Mouse (Mus musculus): ENCODE measurements around the gene Nudt13.
"Not testable (repeated sequence)": the region's sequence is repeated elsewhere in the genome, so short reads cannot be mapped to it uniquely, and the experiment has no call there.

The Nudt13 gene

GRCm38 (mm10) chr14:20294117-20294892 is at the start of gene Nudt13:
TSS of gene Nudt13 (plus strand) at chr14:20294697.
- peak; percentile 95 for DNase-seq

- no peak for DNase-seq
Measured at GRCm38 (mm10) chr14:20245318-20245717, 49.2 kb upstream of the Nudt13 start.

- no peak for DNase-seq
Measured at GRCm38 (mm10) chr14:20245861-20246260, 48.6 kb upstream of the Nudt13 start.

DNA sequence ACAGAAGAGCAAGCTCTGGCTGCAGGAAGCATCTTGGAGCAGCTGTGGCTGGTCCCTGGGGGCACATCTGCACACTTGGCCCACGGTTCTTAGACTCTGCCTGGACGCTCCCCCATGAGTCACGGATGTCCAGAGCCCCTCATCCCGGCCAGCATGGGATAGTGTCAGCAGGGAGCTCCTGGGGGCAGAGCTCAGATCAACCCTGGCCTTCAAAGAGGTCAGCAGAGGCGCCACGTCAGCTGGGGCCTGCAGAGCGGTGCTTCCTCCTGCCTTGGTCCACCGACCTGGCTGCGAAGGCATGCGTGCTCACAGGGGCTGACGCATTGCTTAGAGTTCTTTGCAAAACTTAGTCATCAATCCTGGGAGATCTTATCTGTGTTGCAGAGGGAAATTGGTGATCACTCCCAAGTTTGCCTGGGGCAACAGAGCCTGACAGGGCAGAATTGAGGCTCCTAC is 47.7 kb upstream of the Nudt13 start:
- DNase-seq: no peak

GRCm38 (mm10) chr14:20248001-20248400 is 46.5 kb upstream of the Nudt13 start:
- DNase-seq: no peak

DNA sequence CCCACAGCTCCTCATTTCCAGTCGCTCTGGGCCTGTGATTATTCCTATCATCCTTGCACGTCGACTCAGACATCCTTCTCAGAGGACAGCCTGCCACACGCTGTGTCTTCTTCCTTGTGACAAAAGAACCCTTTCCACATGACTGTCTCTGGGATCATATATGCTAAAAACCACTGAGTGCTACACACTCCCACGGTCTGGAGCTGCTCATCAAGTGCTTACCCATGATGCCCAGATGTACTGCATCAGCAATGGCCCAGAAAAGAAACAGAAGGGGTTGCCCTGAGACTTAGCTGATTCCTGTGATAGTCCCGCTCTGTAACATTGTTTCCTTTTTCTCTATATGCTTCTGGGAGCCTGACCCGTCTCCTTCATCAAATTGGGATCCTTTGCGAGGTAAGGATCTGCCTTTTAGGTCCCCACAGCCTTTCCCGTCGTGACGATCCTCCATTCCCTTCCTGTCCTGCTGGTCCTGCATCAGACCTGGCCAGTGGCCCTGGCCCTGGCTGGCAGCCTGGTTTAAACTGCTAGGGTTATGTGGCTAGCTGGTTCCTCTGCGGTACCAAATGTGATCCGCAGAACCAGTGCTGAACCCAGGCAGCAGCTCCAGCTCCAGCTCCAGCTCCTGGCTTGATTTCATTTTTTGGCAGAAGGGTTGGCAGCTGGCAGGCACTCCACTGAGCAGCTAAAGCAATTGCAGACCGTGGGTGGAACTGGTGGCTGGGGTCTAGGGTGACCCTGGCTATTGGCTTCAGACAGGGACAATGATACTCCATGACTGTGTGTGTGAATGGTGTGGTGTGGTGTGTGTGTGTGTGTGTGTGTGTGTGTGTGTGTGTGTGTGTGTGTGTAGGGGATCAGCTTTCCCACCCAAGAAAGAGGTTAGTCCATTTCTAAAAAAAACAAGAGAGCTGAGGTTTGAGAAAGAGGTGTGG is 44.0 kb upstream of the Nudt13 start:
- no peak for DNase-seq

DNA sequence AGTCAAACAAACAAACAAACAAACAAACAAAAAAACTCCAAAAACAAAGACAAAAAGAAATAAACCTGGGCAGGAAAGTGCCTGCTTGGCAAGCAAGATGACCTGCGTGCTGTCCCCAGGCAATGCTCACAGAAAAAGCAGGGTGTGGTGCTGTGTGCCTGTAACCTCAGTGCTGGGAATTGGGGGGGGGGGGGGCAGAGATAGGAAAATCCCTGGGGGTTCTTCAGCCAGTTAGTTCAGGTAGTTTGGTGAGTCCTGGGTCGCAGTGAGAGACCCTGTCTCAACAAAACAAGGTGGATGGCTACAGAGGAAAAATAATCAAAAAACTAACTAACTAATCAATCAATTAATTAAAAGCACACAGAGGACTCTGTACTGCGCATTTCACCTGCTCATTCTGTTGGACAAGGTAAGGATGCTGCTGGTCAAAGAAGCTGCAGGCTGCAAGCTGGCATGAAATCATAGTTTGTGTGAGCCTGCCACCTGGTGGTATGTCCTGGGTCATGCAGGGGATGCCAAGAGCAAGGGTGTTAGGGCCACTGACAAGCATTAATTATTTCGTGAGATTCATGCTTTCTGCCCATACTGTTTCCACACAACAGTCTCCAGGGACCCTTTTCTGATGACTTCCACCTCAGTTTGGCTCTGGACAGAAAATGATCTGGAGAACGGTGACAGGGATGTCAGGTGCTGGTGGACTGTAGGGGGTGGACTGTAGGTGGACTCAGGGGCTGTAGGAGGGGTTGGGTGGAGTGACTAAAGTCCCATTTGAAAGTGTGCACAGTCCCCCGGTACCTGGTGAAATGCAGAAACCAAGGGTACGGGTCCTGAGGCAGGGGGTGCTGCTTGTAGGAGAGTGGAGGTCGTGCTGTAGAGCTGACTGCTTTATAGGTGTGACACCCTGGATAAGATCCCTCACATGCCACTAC is 36.0 kb upstream of the Nudt13 start:
- DNase-seq: peak; percentile 86

DNA sequence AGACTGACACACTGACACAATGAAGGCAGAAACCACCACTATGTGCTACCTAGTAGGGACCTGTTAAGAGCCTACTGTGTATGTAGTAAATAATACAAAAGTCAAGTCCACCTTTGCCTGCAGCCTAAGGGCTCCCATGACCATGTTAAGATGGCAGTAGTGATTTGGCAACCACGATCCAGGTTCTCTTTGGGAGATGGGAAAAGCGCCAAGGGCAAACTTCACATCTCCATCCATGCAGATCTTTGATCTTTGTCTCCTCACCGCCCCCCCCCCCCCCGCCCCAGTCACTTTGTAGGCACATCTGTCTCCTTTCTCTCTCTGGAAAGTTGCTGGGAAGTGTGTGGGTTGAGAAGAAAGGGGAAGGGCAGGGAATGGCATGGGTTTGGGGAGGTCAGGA is 32.2 kb upstream of the Nudt13 start:
- peak; percentile 62 for DNase-seq

DNA sequence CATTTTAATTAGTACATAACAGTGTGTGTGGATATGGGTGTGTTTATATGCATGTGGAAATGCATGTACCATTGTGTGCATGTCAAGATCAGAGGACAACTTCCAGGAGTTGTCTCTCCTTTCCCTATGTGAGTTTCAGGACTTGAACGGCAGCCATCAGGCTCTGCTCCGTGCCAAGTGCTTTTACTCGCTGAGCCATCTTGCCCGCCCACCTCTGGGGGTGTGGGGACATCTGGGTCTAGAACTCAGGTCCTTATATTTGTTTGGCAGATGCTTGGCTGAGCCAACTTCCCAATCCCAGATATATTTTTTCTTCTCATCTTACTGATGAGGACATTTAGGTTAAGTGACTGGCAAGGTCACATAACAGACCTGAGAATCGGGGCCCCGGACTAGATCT is 26.1 kb upstream of the Nudt13 start:
- no peak for DNase-seq

- no peak for DNase-seq
Measured at GRCm38 (mm10) chr14:20269082-20269809, 25.3 kb upstream of the Nudt13 start, which contains the start of gene Kcnk16. TSS of gene Kcnk16 (minus strand) at chr14:20269199.

GRCm38 (mm10) chr14:20291391-20291790 is 3.1 kb upstream of the Nudt13 start:
- no peak for DNase-seq

DNA sequence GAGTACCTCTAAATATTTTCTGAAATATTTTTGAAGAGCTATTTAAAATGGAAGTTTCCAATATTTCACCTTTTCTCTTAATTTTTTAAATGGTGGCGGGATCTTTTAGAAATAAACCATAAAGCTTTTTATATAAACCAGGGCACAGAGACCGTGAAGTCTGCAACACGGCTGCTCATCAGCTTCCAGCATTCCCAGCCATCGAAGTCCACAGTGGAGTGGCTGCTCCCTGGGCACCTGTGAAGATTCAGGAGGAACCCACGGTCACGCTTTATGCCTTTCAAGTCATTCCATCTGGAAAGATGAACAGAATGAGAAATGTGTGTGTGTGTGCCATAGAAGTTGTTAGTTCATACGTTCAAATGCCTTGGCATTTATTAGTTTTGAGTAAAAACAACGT is 450 bp downstream of the Nudt13 start:
- DNase-seq: no peak

DNA sequence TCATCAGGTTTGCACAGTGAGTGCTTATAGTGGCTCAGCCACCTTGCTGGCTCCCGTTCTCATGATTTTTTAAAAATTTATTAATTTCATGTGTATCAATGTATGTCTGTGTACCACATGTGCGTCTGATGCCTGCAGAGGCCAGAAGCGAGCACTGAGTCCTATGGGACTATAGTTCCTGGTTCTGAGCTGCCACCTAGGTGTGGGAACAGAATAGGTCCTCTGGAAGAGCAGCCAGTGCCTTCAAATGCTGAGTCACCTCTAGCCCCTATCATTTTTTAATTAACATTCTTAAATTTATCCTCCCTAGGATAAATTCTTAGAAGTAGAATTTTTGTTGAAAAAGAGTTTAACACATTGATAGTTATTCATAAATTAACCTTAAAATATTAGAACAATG is 3.1 kb downstream of the Nudt13 start:
- DNase-seq: no peak

DNA sequence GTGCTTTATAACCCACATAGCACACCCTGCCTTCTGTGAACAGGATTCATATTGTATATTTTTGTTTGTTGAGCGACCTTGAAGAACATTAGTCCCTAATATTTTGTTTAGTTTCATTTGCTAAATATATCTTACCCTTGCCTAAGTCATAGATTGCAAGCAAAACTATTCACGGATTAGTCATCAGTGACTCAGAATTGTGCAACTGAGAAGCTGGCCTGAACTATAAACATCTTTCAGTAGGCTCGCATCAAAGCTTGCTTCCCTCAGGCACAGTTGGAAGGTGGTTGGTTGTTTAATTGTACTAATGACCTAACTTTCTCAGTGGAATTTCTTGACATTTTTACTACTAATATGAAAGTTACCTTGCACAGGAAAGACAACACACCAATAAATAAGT is 3.6 kb downstream of the Nudt13 start:
- no peak for DNase-seq

GRCm38 (mm10) chr14:20305085-20305484 is 10.6 kb downstream of the Nudt13 start:
- DNase-seq: not testable (repeated sequence)

DNA sequence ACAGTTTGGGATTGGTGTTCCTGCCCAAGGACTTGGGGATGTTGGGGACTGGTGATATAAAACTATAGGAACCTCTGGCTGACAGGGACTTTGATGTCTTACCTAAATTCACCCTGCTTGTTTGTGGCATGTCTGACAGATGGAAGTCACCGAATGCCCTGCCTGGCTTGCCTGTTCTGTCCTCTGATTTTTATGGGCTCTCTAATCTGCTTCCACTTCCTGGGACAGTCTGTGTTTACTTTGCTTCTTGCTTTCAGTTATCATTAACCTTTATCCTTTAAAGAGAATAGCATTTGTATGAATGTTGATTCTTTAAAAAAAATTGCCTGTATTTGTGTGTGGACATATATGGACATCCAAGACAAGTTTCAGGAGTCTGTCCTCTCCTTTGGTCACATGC is 20.6 kb downstream of the Nudt13 start:
- no peak for DNase-seq

- DNase-seq: peak; percentile 42
Measured at GRCm38 (mm10) chr14:20319420-20319819, 24.9 kb downstream of the Nudt13 start.

- no peak for DNase-seq
Measured at GRCm38 (mm10) chr14:20324196-20324595, 29.7 kb downstream of the Nudt13 start.

DNA sequence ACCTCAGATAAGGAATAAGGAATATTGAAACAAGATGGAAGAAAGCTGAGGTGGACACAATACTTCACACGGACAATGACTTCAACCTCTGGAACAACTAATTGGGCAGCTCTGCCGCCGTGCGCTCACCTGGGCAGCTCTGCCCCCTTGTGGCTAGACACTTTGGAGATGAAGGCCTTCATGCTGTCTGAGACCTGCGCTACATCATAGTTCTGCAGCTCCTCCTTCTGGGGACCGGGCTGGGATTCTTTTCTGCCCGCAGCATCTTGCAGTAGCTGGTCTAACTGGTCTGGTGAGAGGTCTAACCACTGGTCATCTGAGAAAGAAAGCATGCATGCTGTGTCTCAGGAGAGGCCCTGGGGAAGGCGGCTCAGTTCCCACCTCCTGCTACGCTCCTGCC is 34.0 kb downstream of the Nudt13 start:
- peak; percentile 39 for DNase-seq

- no peak for DNase-seq
Measured at GRCm38 (mm10) chr14:20331316-20331715, 36.8 kb downstream of the Nudt13 start.

- DNase-seq: no peak
Measured at GRCm38 (mm10) chr14:20339415-20339814, 44.9 kb downstream of the Nudt13 start.

DNA sequence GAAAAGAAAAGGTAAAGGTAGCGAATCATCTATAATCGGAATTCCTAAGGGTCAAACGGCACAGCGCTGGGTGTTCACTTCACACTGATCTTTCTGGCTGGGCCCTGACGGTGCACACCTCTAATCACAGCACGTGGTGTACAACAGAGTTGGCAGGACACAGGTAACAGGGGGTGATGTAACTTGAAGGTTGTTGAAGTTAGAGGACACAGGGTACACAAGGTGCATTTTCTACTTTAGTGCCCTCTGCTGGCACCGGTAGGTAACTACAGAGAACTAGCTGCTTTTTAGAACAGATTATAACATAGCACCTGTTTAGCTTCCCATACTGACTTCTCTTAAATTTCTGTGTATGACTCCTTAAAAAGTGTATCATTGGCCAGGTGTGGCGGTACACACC is 45.7 kb downstream of the Nudt13 start:
- peak; percentile 49 for DNase-seq
